In the genomic region with DNA sequence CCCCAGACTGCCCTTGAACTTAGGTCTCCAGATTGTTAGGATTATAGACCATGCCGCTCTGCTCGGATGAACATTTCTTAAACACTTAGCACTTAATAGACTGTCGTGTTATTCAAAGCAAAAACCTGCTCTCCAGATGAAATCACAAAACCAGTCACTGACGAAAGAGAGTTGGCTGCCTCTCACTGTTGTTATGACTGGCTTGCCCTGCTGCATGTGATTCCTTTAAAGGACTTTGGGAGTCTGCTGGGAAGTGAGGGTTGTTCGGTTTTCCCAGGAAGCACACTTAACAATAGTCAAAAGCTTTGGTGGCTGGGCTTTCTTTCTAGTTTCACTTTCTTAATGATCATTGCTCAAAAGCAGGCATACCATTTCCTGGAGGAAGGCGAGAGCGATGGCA, we compare ENCODE assay signal across 9 mouse cellular contexts.
DNase-seq lines count a peak whose midpoint lies in the region; ATAC-seq lines count a peak whose summit lies in the region.
"Had no signal": no experiment of that assay in that cellular context is flagged by ENCODE, and none has a peak within 500 bp of the region (broad histone marks: within the 10 kb centered on the region; RNA-seq: fewer than 3 reads in every experiment).

No protein-coding gene starts in this region.

- H3K9me3 ChIP-seq in liver, embryonic 15.5 days (replicated peaks), result no peaks in the 10 kb centered on the region
- no peaks in the 10 kb centered on the region for H3K9me3 ChIP-seq in stomach, embryonic 14.5 days (ENCODE audit: control insufficient read depth, low read depth, low read length)
- H3K9me3 ChIP-seq: midbrain, embryonic 12.5 days had no signal

- intact Hi-C loops in heart, postnatal 25 days (cut with DNase I), result no loop called here

- no peak overlapping the region for H3K9ac ChIP-seq in liver, embryonic 15.5 days
- H3K9ac ChIP-seq in stomach, embryonic 14.5 days (replicated peaks; ENCODE audit: low read depth, low read length), result no peak overlapping the region
- H3K9ac ChIP-seq: midbrain, embryonic 12.5 days had no signal

- H3K36me3 ChIP-seq in liver, embryonic 15.5 days (replicated peaks), result no peaks in the 10 kb centered on the region
- no peaks in the 10 kb centered on the region for H3K36me3 ChIP-seq in stomach, embryonic 14.5 days (ENCODE audit: control insufficient read depth, insufficient read depth, low read length)
- H3K36me3 ChIP-seq: midbrain, embryonic 12.5 days had no signal

- H3K27me3 ChIP-seq in liver, embryonic 15.5 days, result no peaks in the 10 kb centered on the region
- H3K27me3 ChIP-seq in stomach, embryonic 14.5 days (ENCODE audit: control insufficient read depth, insufficient read depth, low read length), result no peaks in the 10 kb centered on the region
- H3K27me3 ChIP-seq: midbrain, embryonic 12.5 days had no signal

- peak overlapping the region; percentile 37 for H3K4me2 ChIP-seq in liver, embryonic 15.5 days
- peak overlapping the region; percentile 26; the same call in 1 of the 2 replicates for H3K4me2 ChIP-seq in stomach, embryonic 14.5 days (replicated peaks; ENCODE audit: low read depth, low read length)
- H3K4me2 ChIP-seq: midbrain, embryonic 12.5 days had no signal

- peak; percentile 50 for DNase-seq in adrenal gland, adult 2 months
- no peak for DNase-seq in adrenal gland, postnatal 4 days (ENCODE audit: low spot score in 2 of 2)
- DNase-seq in thymus, postnatal 25 days, result peak; percentile 15
- no peak for DNase-seq in thymus, postnatal 10 days (ENCODE audit: low spot score in 2 of 2)
- DNase-seq in heart, postnatal 25 days (ENCODE audit: low spot score), result peak; percentile 33

- H3K4me1 ChIP-seq in liver, embryonic 15.5 days (replicated peaks), result no peaks in the 10 kb centered on the region
- peaks cover 8% of the 10 kb centered on the region for H3K4me1 ChIP-seq in stomach, embryonic 14.5 days (ENCODE audit: control insufficient read depth, insufficient read depth, low read length)

- peak overlapping the region; percentile 25 for H3K4me3 ChIP-seq in liver, embryonic 15.5 days (replicated peaks)
- H3K4me3 ChIP-seq in stomach, embryonic 14.5 days (ENCODE audit: low read depth, low read length), result no peak overlapping the region
- H3K4me3 ChIP-seq: midbrain, embryonic 12.5 days had no signal

- ATAC-seq in liver, embryonic 15.5 days (ENCODE audit: insufficient read depth), result no peak
- peak; percentile 64; the same call in 1 of the 2 replicates for ATAC-seq in stomach, embryonic 14.5 days (ENCODE audit: insufficient number of reproducible peaks, insufficient read depth, low FRiP score, low read depth)
- ATAC-seq in granulocyte monocyte progenitor cell, adult 5-6 weeks (replicated peaks; ENCODE audit: poor library complexity, severe bottlenecking), result no peak

- 21% methylated on average over 7 of the region's 7 CpGs for WGBS in liver, embryonic 15.5 days (ENCODE audit: insufficient replicate concordance)
- WGBS in stomach, embryonic 14.5 days, result 29% methylated on average over 7 of the region's 7 CpGs

- no peak overlapping the region for H3K27ac ChIP-seq in liver, embryonic 15.5 days (replicated peaks)
- H3K27ac ChIP-seq in stomach, embryonic 14.5 days (ENCODE audit: low read length), result peak overlapping the region; percentile 55
- H3K27ac ChIP-seq: midbrain, embryonic 12.5 days had no signal

Comparison
In these comparisons a context has a peak if more than half of its experiments do, and no peak if none do; other contexts are left out.
1. DNase-seq: peak in adrenal gland, adult 2 months (single experiment), thymus, postnatal 25 days (single experiment) and heart, postnatal 25 days (single experiment); none in adrenal gland, postnatal 4 days (0 of 2) and thymus, postnatal 10 days (0 of 2).